Mouse (Mus musculus) cerebellum, adult (tissue): ENCODE results near the gene Rpl5.
"Not testable (repeated sequence)": the region's sequence is repeated elsewhere in the genome, so short reads cannot be mapped to it uniquely, and the experiment has no call there.

Source experiments
- ATAC-seq: cut with Nextera tagmentation; 2 replicates; pipeline ENCODE4 v1.9.2; 2017; ENCODE audit warnings: mild to moderate bottlenecking, moderate library complexity, mixed read lengths; ENCODE audit not compliant: insufficient number of reproducible peaks, low FRiP score, low TSS enrichment

Rpl5 gene

DNA sequence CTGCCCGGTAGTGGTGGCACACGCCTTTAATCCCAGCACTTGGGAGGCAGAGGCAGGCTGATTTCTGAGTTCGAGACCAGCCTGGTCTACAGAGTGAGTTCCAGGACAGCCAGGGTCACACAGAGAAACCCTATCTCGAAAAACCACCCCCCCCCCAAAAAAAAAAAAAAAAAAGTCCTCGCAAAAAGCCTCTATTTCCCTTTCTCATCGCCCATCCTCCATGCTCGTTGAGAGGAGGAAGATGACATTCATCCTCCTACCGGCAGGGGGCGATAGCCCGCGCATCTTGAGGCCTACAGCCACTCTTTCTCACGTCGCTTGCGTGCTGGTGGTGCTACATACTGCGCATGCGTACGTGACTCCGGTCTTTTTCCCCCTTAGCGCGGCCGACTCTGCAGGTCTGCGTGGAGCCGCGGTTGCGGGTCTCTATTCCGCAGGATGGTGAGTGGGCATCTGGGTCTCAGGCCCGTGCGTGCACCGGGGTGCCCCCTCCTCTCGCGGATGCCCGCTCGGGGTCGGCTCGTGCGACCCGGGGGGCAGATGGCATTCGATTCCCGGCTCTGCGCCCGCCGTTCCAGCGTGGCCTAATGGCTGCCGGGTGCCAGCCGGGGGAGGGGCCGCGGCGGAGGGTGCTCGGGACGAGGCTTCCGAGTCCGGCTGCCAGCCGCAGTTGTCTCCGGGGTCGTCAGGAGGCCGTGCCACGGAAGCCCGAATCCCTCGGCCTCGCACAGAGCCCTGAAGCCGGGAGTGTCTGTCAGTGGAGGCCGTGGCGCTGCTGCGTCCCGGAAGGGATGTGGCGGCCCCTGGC, at the start of gene Rpl5:
Gene Rpl5, plus strand, starts transcription at position 297 of the 808 bp plus-strand sequence.
- peak; percentile 98 for ATAC-seq

DNA sequence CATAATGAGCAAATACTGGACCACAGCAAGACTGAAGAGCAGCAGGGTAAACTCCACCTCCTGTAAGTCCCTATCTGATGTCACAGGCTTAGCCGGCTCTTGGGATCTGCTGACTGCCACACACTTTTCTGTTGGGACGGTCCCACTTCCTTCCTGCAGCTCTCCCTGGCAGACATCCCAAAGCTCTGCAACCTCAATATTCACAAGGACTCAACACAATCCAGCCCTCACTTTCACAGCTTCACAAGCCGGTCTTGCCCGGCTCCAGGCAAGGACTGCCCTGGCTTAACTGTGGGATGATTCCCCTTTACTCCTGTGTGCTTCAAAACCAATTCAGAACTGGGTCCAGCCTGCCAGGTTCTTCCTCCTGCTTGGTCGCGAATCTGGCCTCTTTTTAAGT, 46.5 kb upstream of the Rpl5 start:
- ATAC-seq = no peak

DNA sequence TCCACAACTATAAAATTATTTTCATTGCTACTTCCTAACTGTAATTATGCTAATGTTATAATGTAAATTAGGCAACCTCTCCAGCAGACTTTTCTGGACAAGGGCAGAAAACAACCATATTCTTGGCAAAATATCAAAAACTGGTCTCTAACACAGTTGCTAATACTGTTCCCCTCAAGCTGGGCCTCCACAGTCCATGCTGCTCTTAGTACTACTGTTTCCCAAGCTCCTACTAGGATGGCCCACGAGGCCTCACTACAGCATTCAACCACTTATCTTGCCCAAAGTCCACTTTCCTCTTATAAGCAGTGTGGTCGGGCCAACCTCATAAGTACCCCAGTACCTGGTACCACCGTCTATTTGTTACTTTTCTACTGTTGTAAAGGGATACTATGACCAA, 45.7 kb upstream of the Rpl5 start:
- no peak for ATAC-seq

DNA sequence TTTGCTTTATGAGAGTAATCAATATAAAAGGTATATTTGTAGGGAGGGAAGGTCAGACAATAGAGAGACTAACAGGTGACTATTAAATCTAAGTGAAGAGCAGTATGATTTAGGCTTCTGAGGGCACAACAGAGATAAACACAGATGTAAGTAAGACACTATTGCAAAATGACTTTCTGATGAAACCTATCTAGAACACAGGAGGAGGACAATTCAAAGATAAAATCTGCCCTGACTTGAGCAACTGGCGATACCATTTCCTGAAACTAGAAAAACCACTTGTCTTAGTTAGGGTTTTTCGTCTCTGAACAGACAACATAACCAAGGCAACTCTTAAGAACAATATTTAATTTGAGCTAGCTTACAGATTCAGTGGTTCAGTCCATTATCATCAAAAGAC, 44.8 kb upstream of the Rpl5 start:
- ATAC-seq = no peak

DNA sequence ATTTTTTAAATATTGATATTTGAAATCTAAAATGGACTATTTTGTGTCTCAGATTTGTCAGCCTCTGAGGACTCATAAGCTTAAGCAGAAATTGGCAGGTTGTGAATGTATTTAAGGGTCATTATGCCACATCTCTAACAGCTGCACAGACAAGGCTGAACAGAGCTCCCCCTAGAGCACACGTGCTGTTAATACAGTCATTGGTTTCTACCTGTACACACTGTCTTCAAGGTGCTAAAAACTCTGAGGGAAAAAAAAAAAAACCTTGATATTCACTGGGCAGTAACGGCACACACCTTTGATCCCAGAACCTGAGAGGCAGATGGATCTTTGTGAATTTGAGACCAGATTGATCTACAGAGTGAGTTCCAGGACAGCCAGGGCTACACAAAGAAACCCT, 41.3 kb upstream of the Rpl5 start:
- ATAC-seq = no peak

DNA sequence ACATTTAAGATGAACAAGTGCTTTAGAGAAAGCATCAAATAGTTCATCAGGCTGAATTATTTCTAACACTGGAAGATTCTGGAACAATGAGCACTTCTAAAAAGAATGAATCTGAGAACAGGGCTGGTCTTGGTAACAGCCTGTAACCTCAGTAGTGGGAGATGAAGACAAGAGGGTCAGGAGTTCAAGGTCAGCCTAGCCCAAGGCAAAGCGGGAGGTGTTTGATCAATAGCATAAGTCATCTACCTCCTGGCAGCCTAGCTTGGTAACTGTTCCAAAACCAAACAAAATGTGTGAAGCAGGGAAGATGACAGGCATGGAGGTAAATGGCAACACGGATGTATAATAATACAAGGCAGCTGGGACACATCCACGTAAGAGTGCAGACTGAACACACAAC, 36.3 kb upstream of the Rpl5 start:
- no peak for ATAC-seq

DNA sequence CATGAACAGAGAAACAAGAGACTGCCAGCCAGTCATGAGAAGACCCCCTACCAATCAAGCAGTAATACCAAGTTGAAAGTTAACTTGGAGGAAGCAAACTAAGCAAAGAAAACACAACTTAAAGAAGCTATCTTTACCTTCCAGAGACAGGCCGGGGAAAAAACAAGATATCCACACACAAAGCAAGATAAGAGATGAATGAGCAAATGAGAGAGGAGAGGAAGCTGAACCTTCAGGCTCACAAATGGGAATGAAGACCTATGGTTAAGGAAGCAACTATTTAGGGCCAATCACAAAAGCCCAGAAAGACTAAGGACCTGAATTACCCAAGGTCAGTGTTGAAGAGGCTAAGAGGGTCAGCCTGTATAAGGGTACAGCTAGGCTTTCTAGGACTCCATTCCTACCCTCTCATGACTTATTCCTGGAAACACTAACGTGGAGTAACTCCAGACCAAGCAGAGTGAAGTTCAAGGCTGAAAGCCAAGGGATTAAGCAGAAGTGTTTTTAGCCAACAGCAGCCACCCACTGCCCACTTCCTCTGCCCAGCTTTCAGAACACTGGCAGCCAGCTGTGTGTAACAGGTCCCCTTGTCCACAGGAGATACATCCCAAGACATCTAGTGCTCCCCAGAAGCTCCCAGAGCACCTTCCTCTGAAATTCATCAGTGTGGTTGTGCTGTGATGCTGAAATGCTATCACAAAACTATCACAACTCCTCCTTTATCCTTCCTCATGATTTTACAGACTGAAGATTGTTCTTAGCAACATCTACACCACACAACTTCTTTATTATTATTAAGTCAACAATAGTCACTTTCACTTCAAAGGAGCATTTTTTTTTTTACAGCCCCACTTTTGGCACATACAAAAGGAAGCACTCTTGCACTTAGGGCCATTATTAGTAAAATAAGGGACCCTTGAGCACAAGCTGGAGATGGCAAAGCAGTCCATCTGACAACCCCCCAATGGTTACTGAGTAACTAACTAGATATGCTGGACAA, 33.9 kb upstream of the Rpl5 start:
- ATAC-seq = no peak

DNA sequence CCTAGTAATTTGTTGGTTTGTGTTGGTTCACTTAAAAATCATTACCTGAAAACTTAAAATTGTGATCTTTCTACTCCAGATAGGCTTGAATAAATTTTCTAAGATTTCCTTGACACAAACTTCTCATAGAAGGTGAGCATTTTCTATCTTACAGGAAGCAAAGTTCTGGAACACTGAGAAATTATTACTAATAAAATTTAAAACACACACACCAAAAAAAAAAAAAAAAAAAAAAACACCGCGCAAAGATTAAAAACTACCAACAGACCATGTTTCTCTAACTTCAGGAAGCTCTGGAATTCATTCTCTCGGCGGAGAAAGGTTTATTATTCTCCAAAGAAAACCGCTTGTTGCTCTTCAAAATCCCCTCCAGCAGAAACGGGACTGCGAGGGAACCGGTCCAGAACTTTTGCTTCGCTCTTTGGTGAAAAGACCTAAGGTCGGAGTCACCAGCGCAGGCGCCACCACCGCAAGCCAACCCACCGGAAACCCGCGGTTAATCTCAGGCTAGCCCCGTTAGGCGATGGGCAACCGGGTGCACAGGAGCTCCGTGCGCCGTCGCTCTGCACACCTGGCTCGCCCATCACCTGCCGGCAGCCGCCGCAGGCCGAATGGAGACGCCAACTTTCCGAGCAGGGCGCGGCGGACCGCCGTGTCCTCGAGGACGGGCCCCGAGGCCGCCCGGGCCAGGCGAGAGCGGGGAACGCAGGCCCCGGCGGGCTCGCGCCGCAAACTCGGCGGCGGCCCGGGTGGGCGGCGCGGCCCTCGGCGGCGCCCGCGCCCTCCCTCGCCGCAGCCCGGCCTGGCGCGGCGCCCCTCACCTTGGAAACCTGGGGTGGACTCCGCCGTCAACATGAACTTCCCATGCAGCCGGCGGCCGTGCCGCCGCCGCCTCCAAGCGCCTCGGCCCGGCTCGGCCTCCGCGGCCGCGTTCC, 32.1 kb upstream of the Rpl5 start:
- ATAC-seq = peak; percentile 47; the same call in 1 of the 2 replicates

DNA sequence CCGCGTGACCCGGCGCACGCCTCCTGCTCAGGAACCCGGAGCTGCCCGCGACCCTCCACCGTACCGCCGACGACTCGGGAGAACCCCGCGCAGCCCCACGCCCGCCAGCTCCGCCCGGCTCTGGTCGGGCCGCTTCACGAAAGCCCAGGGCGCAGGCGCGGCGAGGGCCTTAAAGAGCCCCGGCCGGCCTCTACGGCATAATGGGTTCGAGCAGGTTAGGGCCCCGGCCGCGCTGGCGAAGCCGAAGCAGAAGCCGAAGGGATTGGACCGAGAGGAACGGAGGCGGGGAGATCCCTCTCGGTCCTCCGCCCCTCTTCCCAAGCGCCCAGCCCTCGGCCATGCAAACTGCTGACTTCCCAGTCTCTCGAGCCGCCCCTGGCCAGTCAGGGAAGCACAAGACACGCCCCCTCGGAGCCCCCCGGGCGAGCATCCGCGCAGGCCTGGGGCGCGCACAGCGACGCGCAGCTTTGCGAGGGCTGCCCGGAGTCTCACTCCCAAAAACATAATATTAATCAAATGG, 31.3 kb upstream of the Rpl5 start:
- peak; percentile 98 for ATAC-seq

DNA sequence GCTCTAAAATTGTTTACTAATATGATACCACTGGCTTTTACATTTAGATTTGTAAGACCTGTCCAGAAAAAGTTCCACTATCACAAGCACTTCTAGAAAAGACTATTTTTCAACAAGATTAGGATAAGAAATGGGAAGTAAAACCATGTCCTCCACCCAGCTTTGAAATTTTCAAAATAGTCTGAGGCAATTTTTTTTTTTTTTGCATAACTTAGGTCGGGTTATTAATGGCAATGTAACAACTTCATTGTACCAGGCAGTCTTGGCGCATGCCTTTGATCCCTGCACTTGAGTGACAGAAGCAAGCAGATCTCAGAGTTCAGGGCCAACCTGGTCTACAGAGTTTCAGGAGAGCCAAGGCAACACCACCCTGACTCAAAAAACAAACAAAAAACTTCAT, 30.6 kb upstream of the Rpl5 start:
- no peak for ATAC-seq

DNA sequence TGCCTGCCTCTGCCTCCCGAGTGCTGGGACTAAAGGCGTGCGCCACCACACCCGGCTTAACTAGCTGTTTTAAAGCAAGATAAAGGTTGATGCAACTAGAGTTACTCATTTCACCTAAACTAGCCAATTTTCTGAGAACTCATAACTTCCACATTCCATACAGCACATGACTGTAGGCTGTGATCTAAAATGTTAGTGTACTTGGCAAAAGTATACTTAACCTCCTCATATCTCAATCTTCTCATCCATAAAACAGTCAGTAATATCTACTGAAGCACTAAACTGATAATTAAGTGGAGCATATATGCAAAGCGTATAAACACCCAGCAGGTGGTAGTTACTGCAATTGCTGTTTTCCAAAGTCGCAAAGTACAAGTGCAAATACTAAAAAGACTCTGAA, 27.0 kb upstream of the Rpl5 start:
- ATAC-seq = no peak

DNA sequence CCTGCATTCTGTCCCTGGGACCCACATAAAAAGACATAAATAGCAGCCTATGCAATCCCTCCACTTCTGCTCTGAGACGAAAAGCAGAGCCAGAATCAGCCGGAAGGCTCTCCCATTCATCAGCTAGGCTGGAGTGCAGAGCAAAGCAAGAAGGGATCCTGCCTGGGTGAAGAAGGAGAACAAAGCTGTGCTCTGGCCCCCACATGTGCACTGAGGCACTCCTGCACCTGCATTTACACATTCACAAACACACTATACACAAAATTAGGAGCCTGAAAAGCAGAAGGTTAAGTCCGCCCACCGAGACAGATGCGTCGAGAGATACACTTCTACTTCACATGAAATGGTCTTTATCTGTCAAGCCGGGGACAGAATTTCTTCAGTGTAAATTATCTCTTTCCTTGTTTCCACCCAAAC, 26.4 kb upstream of the Rpl5 start:
- no peak for ATAC-seq

DNA sequence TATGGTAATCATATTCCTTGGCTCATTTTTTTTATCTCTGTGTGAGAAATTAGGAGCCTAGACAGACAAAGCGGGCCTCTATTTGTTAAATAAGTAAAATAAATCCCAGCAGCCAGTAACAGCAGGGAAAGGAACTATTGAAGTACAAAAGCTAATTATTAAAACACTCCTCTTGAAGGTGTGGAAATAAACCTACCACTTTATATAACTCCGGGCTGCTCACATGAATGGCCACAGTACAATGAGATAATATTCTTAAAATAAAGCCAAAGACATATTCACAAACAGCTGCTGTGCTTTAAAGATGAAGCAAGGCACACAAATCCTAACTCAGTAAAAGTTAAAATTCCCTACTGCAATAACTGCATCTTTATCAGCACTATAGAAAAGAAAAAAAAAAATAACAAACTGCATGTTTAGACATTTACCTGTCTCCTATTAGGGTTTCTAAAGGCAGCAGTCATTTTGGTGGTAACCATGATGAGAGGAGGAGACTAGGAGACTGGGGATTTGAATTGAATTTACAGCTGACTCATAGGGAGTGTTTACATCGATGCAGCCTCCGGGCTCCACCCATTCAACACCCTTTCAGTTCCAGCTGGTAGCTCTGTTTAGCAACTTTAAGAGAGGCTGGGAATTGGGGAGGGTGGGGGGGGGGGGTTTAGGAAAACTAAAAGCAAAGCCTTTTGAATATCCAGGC, 25.6 kb upstream of the Rpl5 start, which contains the start of gene Evi5:
Gene Evi5, minus strand, starts transcription at position 547 of the 700 bp plus-strand sequence.
- no peak for ATAC-seq

DNA sequence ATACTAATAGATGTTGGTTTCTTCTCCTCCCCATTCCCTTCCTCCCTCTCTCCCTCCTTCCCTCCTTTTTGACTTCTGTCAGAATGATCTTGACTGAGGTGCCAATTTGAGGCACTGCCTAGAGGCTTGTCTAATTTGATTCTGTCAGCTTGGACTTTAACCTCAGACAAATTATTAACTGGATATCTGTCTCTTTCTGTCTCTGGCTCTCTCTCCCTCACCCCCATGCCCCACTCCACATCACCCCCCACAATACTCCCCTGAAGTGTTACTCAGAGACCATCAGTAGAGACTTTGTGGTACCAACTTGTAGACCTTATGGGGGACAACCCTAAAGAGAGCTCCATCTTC, 25.1 kb upstream of the Rpl5 start:
- no peak for ATAC-seq

DNA sequence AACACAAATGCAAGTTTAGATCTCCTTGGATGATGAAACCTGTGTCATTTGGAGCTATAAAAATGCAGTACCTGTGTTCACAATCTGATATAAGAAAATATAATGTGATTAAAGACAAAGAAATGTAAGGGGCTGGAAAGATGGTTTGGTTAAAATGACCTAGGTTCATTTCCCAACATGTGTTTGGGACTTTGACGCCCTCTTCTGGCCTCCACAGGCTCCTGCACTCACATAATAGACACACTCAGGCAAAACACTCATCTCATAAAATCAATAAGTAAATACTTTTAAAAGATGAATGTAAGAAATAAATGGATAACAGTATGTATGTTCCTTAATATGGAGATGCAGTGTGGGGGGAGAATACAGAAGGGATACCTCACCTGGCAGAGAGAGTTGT, 23.2 kb upstream of the Rpl5 start:
- no peak for ATAC-seq

DNA sequence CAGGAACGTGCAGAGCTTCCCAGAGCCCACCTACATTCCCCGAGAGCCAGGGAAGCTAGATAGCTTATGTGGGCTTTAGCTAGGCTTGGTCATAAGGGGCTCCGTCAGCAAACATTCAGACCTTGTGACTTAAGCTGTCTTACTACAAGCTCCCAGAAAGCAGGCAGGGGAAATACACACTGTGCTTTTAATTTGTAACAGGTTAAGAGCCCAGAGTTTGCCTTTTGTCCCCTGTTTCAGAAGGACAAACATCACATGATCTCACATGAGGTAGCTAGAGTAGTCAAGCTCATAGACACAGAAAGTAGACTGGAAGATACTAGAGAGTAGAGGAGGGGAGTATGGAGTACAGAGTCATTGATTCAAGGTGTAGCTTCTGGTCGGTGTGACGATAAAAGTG, 19.6 kb upstream of the Rpl5 start:
- no peak for ATAC-seq

DNA sequence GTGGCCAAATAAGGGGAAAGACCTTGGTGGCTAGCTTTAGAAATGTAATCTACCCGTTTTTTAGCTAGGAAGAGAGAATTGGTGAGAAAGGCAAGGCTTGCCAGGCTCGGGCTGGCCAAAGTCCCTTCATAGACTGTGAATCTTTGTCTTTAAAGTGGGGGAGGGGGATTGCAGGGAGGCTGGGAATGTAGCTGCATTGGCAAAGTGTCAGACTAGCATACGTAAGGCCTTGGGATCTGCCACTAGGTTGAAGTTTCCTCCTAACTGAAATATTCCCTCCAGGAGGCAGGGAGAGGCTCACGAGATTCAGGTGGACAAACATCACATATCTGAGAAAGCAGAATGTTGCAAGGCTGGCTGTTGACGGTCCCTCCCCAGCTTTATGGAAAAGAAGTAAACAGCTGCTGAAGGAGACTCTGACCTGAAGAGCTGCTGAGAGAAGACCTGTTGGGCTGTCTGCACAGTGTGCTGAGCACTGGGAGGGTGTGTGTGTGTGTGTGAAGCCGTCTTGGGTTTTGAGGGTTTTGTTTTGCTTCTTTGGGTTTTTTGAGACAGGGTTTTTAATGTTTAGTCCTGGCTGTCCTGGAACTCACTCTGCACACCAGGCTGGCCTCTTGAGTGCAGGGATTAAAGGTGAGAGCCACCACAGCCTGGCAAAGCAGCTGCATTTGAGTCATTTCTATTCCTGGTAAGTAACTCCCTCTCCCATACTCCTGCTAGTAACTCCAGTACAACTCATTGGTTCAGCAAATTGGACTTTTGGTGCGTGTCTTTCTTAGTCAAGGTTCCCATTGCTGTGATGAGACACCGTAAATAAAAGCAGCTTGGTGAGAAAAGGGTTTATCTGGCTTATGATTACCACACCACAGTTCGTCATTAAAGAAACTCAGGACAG, 10.1 kb upstream of the Rpl5 start:
- no peak for ATAC-seq

DNA sequence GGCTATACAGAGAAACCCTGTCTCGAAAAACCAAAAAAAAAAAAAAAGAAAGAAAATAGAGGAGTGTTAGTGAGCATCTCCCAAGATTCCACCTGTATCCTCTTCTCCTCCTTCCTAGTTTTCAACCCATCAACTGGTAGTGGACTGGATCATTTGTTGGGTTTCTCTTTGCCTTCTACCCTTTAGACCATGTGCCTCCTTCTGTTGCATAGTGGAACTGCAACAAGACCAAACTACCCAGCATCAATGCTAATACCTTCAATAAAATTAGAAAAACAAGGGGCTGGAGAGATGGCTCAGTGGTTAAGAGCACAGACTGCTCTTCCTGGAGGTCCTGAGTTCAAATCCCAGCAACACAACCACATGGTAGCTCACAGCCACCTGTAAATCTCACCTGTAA, 8.8 kb upstream of the Rpl5 start:
- not testable (repeated sequence) for ATAC-seq
